Mouse (Mus musculus) E14TG2a.4 (cell line): ENCODE results near the gene AU041133.
"Not testable (repeated sequence)": the region's sequence is repeated elsewhere in the genome, so short reads cannot be mapped to it uniquely, and the experiment has no call there.

Experiments
- CTCF ChIP-seq: conservative IDR thresholded peaks from 2 replicates; pipeline ENCODE4 v1.5.1; 2014; ENCODE audit warnings: low read length
- POU5F1 ChIP-seq: IDR thresholded peaks from 2 replicates; pipeline ENCODE4 v1.6.1; 2014; ENCODE audit warnings: low read length, borderline replicate concordance

GRCm38 (mm10) chr10:82083622-82083971 lies 44.2 kb upstream of the AU041133 start:
- TF ChIP-seq CTCF, POU5F1: not testable (repeated sequence)
